Mouse (Mus musculus) ES-E14 (cell line): Measurements from ENCODE around the gene E2f3. TPM values are rescaled to one million over a fixed set of nuclear protein-coding genes. Genes with fewer than 3 reads are reported as not detected.

Experiments
- DNase-seq: peaks from one replicate; pipeline ENCODE4 v3.0.0-alpha.2; 2013; ENCODE audit warnings: low read depth, low spot score
- H3K27ac ChIP-seq: 2 replicates; pipeline ENCODE4 v1.5.1; 2012; ENCODE audit warnings: low read depth, mild to moderate bottlenecking, low read length, moderate library complexity, mixed read lengths; ENCODE audit not compliant: poor library complexity, insufficient read depth, severe bottlenecking
- H3K36me3 ChIP-seq: 2 replicates; pipeline ENCODE4 v1.6.1; 2012; ENCODE audit warnings: mild to moderate bottlenecking, low read length, moderate library complexity, mixed read lengths; ENCODE audit not compliant: control insufficient read depth, poor library complexity, insufficient read depth, severe bottlenecking
- H3K4me1 ChIP-seq, 2 experiments: fragments of 150-350 bp in 1 of 2; sonication (generic) in 1 of 2; 2 replicates each; pipeline ENCODE4 v1.6.1; 2012; ENCODE audit warnings: low read length in 2 of 2, mild to moderate bottlenecking in 1 of 2, mixed read lengths in 1 of 2; ENCODE audit not compliant: control insufficient read depth in 2 of 2, insufficient read depth in 2 of 2, poor library complexity in 1 of 2
- H3K4me3 ChIP-seq, 2 experiments: fragments of 150-350 bp in 1 of 2; sonication (generic) in 1 of 2; 2 replicates each; pipeline ENCODE4 v1.5.1; 2012; ENCODE audit warnings: low read length in 2 of 2, low read depth in 1 of 2, mild to moderate bottlenecking in 1 of 2, mixed read lengths in 1 of 2; ENCODE audit not compliant: insufficient read depth in 1 of 2, poor library complexity in 1 of 2, severe bottlenecking in 1 of 2
- H3K9ac ChIP-seq: 2 replicates; pipeline ENCODE4 v1.6.1; 2012; ENCODE audit warnings: low read depth, mild to moderate bottlenecking, low read length, mixed read lengths; ENCODE audit not compliant: poor library complexity, insufficient read depth, severe bottlenecking
- H3K9me3 ChIP-seq: fragments of 150-350 bp; sonication (generic); 2 replicates; pipeline ENCODE4 v1.6.1; 2012; ENCODE audit warnings: low read depth, mild to moderate bottlenecking, low read length; ENCODE audit not compliant: control insufficient read depth, insufficient read depth
- CHD2 ChIP-seq: IDR thresholded peaks from 2 replicates; pipeline ENCODE4 v1.6.1; 2014; ENCODE audit warnings: mild to moderate bottlenecking, low read depth, low read length, inconsistent platforms
- HCFC1 ChIP-seq: IDR thresholded peaks from 2 replicates; pipeline ENCODE4 v1.6.1; 2012; ENCODE audit warnings: low read length, inconsistent platforms, borderline replicate concordance; ENCODE audit not compliant: insufficient read depth
- MAFK ChIP-seq: IDR thresholded peaks from 2 replicates; pipeline ENCODE4 v1.6.1; 2014; ENCODE audit warnings: mild to moderate bottlenecking, low read depth, low read length, inconsistent platforms; ENCODE audit not compliant: insufficient read depth
- ZC3H11A ChIP-seq: IDR thresholded peaks from 2 replicates; pipeline ENCODE4 v1.6.1; 2012; ENCODE audit warnings: low read depth, mild to moderate bottlenecking, inconsistent platforms, low read length, borderline replicate concordance
- ZNF384 ChIP-seq: IDR thresholded peaks from 2 replicates; pipeline ENCODE4 v1.6.1; 2012; ENCODE audit warnings: low read depth, low read length, inconsistent platforms
- in situ Hi-C, 2 experiments: fragments of 600-800 bp; cut with MboI; formaldehyde crosslinking; loops; one replicate each; pipeline ENCODE4 v1.15.1; 2025; ENCODE audit warnings: low sequenced_read_pairs in 2 of 2, inconsistent platforms in 1 of 2; ENCODE audit not compliant: unreplicated experiment in 2 of 2
- total RNA-seq: library from RNA; depleted of rRNA; stranded (reverse); fragments of 300-350 nt; gene quantifications from 2 replicates; pipeline ENCODE4 v1.2.3, GENCODE M21; 2012

The E2f3 gene
- total RNA-seq, 1 experiment: 12.5 TPM

DNA sequence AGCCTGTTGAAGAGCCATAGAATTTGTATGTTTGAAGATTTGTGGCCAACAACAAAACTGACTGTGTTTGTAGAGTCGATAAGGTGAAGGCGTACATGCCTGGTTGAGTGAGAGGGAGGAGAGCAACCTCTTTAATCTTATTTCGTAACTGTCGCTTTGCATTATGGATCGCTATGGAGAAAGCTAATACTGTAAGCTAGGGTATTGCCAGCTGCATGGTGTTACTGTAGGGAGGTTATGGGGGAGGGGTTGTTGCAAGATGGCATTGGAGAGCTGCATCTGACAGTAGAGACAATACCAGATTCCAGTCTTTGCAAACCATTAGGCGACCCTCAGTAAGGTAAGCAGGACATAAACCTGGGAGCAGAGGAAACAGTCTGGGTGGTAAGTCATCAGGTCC lies 2.1 kb upstream of the E2f3 start:
- Histone ChIP-seq H3K4me3 (no peak overlapping the region), H3K36me3 (no peaks in the 10 kb centered on the region), H3K9ac (no peak overlapping the region), H3K9me3 (no peaks in the 10 kb centered on the region), H3K4me1 (peaks cover 0 to 3% of the 10 kb centered on the region in 2 experiments; a peak in 1 of 4 replicates), H3K27ac (no peak overlapping the region)
- DNase-seq: no peak
- in situ Hi-C loops: no loop called here
- no peak for TF ChIP-seq MAFK

DNA sequence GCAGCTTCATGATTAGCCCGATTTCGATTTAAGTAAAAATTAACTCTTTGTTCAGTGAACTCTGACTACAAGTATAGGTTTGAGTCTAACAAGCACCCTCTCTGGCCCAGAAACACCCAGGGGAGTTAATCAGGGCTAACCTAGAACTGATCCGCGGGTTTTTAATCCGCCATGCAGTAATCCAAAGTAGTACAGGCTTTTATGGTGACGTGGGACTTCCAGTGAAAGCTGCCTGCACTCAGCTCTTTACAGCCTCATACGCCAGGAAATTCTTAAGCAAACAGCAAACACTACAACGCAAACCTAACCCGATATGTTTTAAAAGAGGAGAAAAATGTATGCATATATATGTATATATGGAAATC lies 875 bp upstream of the E2f3 start:
- TF ChIP-seq ZC3H11A (no peak), CHD2 (no peak), ZNF384 (no peak), MAFK (no peak), HCFC1 (no peak)
- Histone ChIP-seq H3K9ac (peak overlapping the region; percentile 62; the same call in 1 of the 2 replicates), H3K9me3 (no peaks in the 10 kb centered on the region), H3K4me3 (peak overlapping the region; percentile 52 to 87), H3K4me1 (peaks cover 0 to 4% of the 10 kb centered on the region in 2 experiments; a peak in 1 of 4 replicates), H3K27ac (no peak overlapping the region), H3K36me3 (no peaks in the 10 kb centered on the region)
- in situ Hi-C loops: no loop called here
- no peak for DNase-seq

DNA sequence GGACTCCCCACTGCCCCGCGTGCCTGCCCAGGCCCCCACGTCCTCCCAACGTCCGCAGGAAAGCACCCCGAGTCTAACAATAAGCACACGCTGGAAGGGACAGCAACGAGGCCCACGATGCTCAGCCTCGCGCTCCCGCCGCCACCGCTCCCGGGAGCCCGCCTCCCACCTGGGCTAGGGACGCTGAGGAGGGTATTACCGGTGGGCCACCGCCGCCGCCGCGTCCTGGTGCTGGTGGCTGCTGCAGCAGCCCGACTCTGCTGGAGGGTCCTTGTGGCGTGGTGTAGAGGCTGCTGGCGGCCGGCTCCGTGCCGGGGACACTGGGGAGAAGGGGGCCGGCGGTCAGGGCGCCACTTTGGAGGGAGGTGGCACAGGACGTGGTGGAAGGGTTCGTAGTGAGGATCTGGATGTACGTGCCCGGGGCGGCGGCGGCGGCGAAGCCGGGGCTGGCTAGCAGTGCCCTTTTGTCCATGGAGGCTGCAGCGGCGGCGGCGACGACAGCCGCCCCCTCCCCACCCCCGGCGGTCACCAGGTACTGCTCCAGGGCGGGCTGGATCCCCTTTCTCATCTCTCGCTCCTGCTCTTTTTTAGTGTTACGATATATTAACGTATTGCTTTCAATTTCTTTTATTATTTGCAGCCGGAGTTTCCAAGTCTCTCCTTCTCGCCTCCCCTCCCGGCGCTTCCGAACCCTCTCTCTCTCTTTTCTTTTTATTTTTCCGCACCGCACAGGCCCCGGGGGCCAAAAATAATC lies 585 bp downstream of the E2f3 start:
- DNase-seq: no peak
- H3K4me3 ChIP-seq: peak overlapping the region; percentile 89 to 97
- peaks cover 0 to 4% of the 10 kb centered on the region in 2 experiments; a peak in 1 of 4 replicates for H3K4me1 ChIP-seq
- TF ChIP-seq ZC3H11A (no peak), ZNF384 (no peak), MAFK (no peak), CHD2 (no peak)
- H3K27ac ChIP-seq: peak overlapping the region; percentile 90
- H3K9me3 ChIP-seq: no peaks in the 10 kb centered on the region
- in situ Hi-C loops: no loop called here
- H3K9ac ChIP-seq: peak overlapping the region; percentile 95
- no peaks in the 10 kb centered on the region for H3K36me3 ChIP-seq

DNA sequence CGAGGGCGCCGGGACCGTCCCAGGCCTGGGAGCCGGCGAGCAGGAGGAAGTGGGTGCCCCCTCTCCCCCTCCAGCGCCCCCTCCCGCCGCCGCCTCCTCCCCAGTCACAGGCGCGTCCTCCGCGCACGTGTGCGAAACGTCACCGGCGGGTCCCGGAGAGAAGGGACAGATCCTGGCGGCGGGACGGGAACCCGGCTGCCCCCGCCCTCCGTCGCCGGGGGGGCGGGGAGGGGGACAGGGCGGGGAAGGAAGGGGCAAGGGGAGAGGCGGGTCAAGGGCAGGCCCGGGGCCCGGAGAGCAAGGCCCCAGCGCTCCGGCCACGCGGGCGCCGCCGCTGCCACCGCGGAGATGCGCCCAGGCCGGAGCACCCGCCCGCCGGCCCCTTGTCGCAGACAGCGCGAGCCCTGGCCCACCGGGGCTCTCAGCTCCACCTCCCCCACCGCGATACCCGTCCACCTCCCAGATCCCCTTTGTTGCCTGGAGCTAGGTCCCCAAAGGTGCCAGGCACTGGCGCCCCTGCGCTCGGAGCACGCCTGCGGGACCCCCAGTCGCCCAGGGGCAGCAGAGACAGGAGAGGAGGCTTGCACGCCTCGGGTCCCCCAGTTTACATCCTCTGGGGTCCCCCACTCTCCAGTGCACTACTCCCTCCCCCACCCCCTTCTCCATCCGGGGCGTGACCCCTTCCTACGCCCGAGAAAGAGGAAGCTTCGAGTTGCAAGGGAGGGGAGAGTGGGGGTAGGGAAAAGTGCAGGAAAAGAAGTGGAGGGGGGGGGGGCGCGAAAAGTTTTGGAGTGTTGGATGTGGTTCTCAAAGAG lies 1.4 kb downstream of the E2f3 start:
- Histone ChIP-seq H3K27ac (peak overlapping the region; percentile 90), H3K36me3 (peaks cover 2% of the 10 kb centered on the region; the same call in 1 of the 2 replicates), H3K9ac (peak overlapping the region; percentile 95), H3K4me3 (peak overlapping the region; percentile 89 to 97), H3K4me1 (peaks cover 0 to 4% of the 10 kb centered on the region in 2 experiments; a peak in 1 of 4 replicates), H3K9me3 (no peaks in the 10 kb centered on the region)
- in situ Hi-C loops: no loop called here
- DNase-seq: peak; percentile 35
- no peak for TF ChIP-seq ZNF384
- no peak for TF ChIP-seq MAFK
- TF ChIP-seq ZC3H11A: no peak
- TF ChIP-seq HCFC1: no peak
- no peak for TF ChIP-seq CHD2
